Mouse (Mus musculus): ENCODE results near the gene Spryd4.

- TF ChIP-seq CTCF (IDR thresholded peaks at IDR 0.05), result no peak
- no peak for TF ChIP-seq EP300 (IDR thresholded peaks at IDR 0.05)
These were observed 28.5 kb upstream of the Spryd4 start for GRCm38 (mm10) chr10:128240131-128240530.

Data from lung, postnatal 0 days (tissue).